Mouse (Mus musculus) kidney, embryonic 14.5 days (tissue): ENCODE measurements around the gene Ccl6. TPM values are rescaled to one million over a fixed set of nuclear protein-coding genes. Genes with fewer than 3 reads are reported as not detected.
"Not testable (repeated sequence)": the region's sequence is repeated elsewhere in the genome, so short reads cannot be mapped to it uniquely, and the experiment has no call there.

ENCODE experiments used
- ATAC-seq: fragments of 200-750 bp; cut with Nextera tagmentation; 2 replicates; pipeline ENCODE4 v1.8.0; 2017; ENCODE audit warnings: moderate number of reproducible peaks, mild to moderate bottlenecking, moderate TSS enrichment, moderate library complexity; ENCODE audit not compliant: low FRiP score, low TSS enrichment
- H3K27ac ChIP-seq: fragments of 300-500 bp; sonication (generic); 2 replicates; pipeline ENCODE4 v1.5.1; 2014; ENCODE audit warnings: low read depth, mild to moderate bottlenecking, low read length, moderate library complexity, mixed read lengths
- H3K27me3 ChIP-seq: fragments of 300-500 bp; sonication (generic); 2 replicates; pipeline ENCODE4 v1.6.1; 2014; ENCODE audit warnings: mild to moderate bottlenecking, low read length; ENCODE audit not compliant: control insufficient read depth, insufficient read depth
- H3K36me3 ChIP-seq: fragments of 300-500 bp; sonication (generic); 2 replicates; pipeline ENCODE4 v1.6.1; 2014; ENCODE audit warnings: low read length, mixed read lengths; ENCODE audit not compliant: control insufficient read depth, insufficient read depth
- H3K4me1 ChIP-seq: fragments of 300-500 bp; sonication (generic); 2 replicates; pipeline ENCODE4 v1.6.1; 2014; ENCODE audit warnings: low read length, mixed read lengths; ENCODE audit not compliant: control insufficient read depth, insufficient read depth
- H3K4me2 ChIP-seq: fragments of 300-500 bp; sonication (generic); replicated peaks from 2 replicates; pipeline ENCODE4 v1.6.1; 2014; ENCODE audit warnings: low read depth, mild to moderate bottlenecking, low read length
- H3K4me3 ChIP-seq: fragments of 300-500 bp; sonication (generic); 2 replicates; pipeline ENCODE4 v1.5.1; 2014; ENCODE audit warnings: mild to moderate bottlenecking, low read length
- H3K9ac ChIP-seq: fragments of 300-500 bp; sonication (generic); 2 replicates; pipeline ENCODE4 v1.6.1; 2014; ENCODE audit warnings: low read depth, mild to moderate bottlenecking, low read length, moderate library complexity
- H3K9me3 ChIP-seq: fragments of 300-500 bp; sonication (generic); 2 replicates; pipeline ENCODE4 v1.6.1; 2016; ENCODE audit warnings: low read length; ENCODE audit not compliant: control insufficient read depth
- WGBS: fragments of 180-500 bp; shearing (Covaris S2); extraction: QIAGEN DNeasy Blood & Tissue Kit; methylation state at CpG from one replicate; pipeline ENCODE4 v1.1.7; 2014; 5-methylcytosine and 5-hydroxymethylcytosine counted together
- polyA plus RNA-seq: library from polyadenylated mRNA; unstranded; fragments of >200 nt; fragmentation: Nextera tagmentation; extraction: Ambion mirVana; gene quantifications from 2 replicates; pipeline ENCODE4 v1.2.1, GENCODE M21; 2014

The Ccl6 gene
- polyA plus RNA-seq, 1 experiment from 2014 or later, result 4.4 TPM

DNA sequence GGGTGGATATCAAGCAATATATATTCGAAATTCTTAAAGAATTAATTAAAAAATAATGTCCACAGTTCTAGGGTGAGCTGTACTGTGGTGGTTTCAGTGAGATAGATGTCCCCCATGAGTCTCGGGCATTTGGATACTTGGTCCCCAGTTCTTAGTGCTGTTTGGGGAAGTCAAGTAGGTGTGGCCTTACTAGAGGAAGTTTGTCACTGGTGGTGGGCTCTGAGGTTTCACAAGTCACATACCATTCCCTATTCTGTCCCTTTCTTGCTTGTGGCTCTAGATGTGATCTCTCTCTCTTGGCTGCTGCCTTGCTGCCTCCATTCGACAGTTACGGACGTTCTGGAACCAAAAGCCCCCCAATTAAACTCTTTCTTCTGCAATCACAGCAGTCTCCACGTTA, 32.5 kb downstream of the Ccl6 start:
- Histone ChIP-seq H3K9ac (no peak overlapping the region), H3K36me3 (no peaks in the 10 kb centered on the region), H3K4me3 (no peak overlapping the region), H3K27ac (no peak overlapping the region), H3K4me1 (peaks cover 6% of the 10 kb centered on the region; the same call in 1 of the 2 replicates), H3K4me2 (no peak overlapping the region), H3K27me3 (no peaks in the 10 kb centered on the region), H3K9me3 (no peaks in the 10 kb centered on the region)
- WGBS, result 71% methylated on average over 6 of the region's 6 CpGs
- no peak for ATAC-seq

DNA sequence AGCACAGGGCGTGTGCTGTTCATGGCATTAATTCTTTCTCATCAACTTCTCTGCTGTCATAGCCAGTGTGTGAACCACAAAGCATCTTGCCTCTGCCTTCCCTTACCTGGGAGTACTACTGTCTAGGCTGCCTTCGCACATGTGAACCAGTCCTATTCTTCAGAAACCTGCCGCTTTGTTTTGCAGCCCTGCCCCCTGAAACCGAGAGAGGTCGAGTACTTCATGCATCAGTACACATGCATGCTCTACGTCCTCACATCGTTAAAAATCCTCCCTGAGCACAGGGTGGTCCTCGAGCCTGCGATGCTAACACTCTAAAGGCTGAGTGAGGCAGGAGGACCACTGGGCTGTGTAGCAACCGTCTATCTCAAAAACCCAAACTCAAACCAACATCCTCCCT, 35.8 kb downstream of the Ccl6 start:
- 0 out of 2 replicates have a peak, but pooled peaks have one; percentile 12 for ATAC-seq
- H3K4me1 ChIP-seq, result peaks cover 6% of the 10 kb centered on the region; the same call in 1 of the 2 replicates
- 41% methylated on average over 10 of the region's 10 CpGs for WGBS
- H3K4me3 ChIP-seq, result no peak overlapping the region
- no peaks in the 10 kb centered on the region for H3K36me3 ChIP-seq
- no peak overlapping the region for H3K9ac ChIP-seq
- no peaks in the 10 kb centered on the region for H3K9me3 ChIP-seq
- no peaks in the 10 kb centered on the region for H3K27me3 ChIP-seq
- H3K4me2 ChIP-seq, result no peak overlapping the region
- H3K27ac ChIP-seq, result no peak overlapping the region

DNA sequence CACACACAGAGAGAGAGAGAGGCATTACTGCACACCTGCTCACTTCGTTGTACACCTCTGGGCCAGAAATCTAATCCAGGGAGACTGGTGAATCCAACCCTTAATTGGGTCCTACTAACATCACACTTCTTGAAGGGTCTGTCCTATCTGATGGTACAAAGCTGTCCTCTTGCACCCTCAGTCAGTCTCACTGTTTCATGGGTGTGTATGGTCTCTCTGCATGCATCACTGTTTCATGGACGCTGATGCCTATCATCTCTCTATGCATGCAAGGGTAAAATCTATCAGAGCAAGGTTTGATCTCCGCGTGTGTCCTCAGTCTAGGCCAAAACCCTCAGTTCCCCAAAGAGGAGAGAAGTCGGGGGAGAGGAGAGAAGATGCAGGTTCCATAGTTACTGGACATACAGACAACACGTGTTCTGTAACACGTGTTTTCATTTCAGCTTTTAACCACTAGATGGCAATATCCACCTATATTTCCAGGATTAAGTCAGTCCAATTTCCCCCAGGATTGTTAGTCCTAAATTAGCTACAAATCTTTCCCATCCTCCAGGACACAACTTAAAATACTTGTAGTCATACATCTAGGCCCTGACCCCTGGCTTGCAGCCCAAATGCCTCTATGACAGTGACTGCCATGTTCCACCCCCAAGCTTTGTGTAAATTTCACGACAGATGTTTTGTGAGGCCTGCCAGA, 36.7 kb downstream of the Ccl6 start:
- H3K4me3 ChIP-seq, result no peak overlapping the region
- peaks cover 6% of the 10 kb centered on the region; the same call in 1 of the 2 replicates for H3K4me1 ChIP-seq
- H3K27ac ChIP-seq, result no peak overlapping the region
- H3K9ac ChIP-seq, result no peak overlapping the region
- no peaks in the 10 kb centered on the region for H3K36me3 ChIP-seq
- peak; percentile 75 for ATAC-seq
- no peaks in the 10 kb centered on the region for H3K9me3 ChIP-seq
- H3K4me2 ChIP-seq, result no peak overlapping the region
- 30% methylated on average over 8 of the region's 8 CpGs for WGBS
- H3K27me3 ChIP-seq, result no peaks in the 10 kb centered on the region

DNA sequence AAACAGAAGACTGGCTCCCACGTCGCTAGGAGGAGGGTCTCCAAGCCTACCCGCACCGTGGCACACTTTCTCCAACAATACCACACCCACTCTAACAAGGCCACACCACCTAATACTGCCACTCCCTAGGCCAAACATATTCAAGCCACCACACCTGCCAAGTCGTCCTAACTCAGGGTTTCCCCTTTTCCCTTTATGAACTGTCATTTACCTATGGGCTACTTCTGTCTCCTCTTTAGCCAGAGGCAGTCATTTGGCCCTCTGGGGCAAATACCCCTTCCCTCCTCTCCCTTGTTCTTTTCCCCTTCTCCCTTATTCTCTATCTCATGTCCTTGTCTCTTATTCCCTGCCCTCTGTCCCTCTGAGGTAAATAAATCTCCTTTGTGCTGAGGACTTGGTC, 41.2 kb downstream of the Ccl6 start:
- ATAC-seq, result no peak
- Histone ChIP-seq H3K4me2 (no peak overlapping the region), H3K27me3 (no peaks in the 10 kb centered on the region), H3K27ac (no peak overlapping the region), H3K36me3 (no peaks in the 10 kb centered on the region), H3K9ac (no peak overlapping the region), H3K4me1 (peaks cover 1% of the 10 kb centered on the region; the same call in 1 of the 2 replicates), H3K4me3 (no peak overlapping the region), H3K9me3 (no peaks in the 10 kb centered on the region)
- WGBS, result 84% methylated on average over 5 of the region's 5 CpGs

DNA sequence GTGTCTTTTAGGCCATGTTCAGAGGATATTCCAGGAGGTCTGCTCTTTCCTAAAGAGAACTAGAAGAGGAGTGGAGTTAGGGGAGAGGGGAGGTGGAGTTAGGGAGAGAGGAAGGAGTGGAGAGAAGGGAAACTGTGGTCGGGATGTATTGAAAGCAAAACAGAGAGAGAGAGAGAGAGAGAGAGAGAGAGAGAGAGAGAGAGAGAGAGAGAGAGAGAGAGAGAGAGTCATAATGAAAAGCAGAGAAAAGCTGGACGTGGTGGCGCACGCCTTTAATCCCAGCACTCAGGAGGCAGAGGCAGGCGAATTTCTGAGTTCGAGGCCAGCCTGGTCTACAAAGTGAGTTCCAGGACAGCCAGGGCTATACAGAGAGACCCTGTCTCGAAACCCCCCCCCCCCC, 41.9 kb downstream of the Ccl6 start:
- not testable (repeated sequence) for H3K27me3 ChIP-seq, H3K27ac ChIP-seq, H3K9me3 ChIP-seq, H3K9ac ChIP-seq, H3K4me3 ChIP-seq, H3K4me1 ChIP-seq, H3K4me2 ChIP-seq, ATAC-seq, H3K36me3 ChIP-seq
- 87% methylated on average over 7 of the region's 7 CpGs for WGBS

DNA sequence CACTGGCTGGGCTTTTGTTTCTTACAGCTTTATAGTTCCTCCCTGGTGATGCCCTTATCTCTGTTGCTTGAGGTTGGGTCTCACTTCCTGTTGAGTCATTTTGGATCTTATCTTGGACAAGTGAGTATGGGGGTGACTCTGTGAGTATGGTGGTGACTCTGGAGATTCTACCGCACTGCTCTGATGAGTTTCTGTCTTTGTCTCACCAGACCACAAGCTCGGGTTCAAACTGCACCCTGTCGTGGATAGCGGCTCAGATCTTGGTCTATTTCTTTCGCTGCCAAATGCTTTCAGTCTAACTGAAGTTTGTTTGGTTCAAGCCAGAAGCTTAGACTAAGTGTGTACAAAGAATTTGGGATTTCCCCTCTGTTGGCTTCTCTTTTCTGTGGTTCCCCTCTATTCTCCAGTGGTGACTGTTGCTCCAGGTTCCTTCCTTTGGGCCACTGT, 42.7 kb downstream of the Ccl6 start:
- Histone ChIP-seq H3K4me1 (no peaks in the 10 kb centered on the region), H3K9ac (no peak overlapping the region), H3K9me3 (no peaks in the 10 kb centered on the region), H3K27me3 (no peaks in the 10 kb centered on the region), H3K4me2 (no peak overlapping the region), H3K27ac (no peak overlapping the region), H3K4me3 (no peak overlapping the region), H3K36me3 (no peaks in the 10 kb centered on the region)
- WGBS, result 94% methylated on average over 5 of the region's 5 CpGs
- ATAC-seq, result no peak

DNA sequence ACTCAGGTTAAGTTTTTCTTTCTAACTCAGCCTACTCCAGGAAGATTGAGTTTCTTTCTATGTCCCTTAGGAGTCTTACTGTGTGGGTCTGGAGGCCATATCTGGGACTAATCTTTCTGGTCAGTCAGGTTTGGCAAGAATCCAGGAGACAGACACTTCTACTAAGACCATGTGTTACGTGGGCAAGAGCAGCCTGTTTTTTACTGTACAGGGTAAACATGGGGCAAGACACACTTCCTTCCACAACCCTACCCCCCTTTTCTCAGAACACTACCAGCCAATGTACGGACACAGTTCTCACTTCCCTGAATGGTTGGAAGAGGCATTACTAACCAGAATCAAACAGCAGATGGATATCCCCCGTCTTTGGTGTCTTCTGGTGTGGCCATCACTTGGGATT, 48.7 kb downstream of the Ccl6 start:
- ATAC-seq, result no peak
- H3K9ac ChIP-seq, result no peak overlapping the region
- H3K4me2 ChIP-seq, result no peak overlapping the region
- no peaks in the 10 kb centered on the region for H3K9me3 ChIP-seq
- no peak overlapping the region for H3K27ac ChIP-seq
- 71% methylated on average over 3 of the region's 3 CpGs for WGBS
- no peak overlapping the region for H3K4me3 ChIP-seq
- no peaks in the 10 kb centered on the region for H3K4me1 ChIP-seq
- no peaks in the 10 kb centered on the region for H3K27me3 ChIP-seq
- H3K36me3 ChIP-seq, result no peaks in the 10 kb centered on the region

DNA sequence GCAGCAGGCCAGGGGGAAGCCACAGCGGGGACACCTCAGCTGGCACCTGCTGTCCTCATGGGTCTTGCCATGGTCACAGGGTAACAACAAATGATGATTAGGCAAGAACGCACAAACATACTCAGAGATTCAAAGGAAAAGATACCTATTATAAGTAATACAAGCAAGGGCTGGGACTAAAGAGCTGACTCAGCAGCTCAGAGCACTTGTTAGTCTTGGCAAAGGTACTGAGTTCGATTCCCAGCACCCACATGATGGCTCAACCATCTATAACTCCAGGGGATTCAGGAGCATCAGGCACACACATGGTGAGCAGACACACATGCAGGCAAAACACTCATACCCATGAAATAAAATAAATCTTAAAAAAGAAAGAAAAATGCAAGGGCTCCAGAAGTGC, 51.5 kb downstream of the Ccl6 start:
- 91% methylated on average over 3 of the region's 3 CpGs for WGBS

DNA sequence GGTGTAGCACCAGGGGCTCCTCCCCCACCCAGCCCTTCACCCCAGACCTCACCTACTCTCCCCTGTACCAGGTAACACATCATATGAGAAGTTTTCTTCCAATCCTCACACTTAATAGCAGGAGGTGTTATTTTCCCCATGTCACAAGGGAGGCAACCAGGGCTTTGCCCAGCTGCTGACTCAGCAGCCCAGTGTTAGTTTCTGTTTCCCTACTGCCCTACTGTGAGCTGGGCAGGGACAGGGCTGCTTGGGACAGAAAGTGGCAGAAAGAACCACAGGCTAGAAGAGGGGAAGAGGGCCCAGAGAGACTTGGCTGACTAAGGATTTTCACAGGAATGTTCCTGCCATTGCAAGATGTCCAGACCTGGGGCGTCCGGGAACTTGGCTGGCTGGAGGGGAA, 52.0 kb downstream of the Ccl6 start:
- no peak overlapping the region for H3K9ac ChIP-seq
- no peaks in the 10 kb centered on the region for H3K9me3 ChIP-seq
- H3K36me3 ChIP-seq, result no peaks in the 10 kb centered on the region
- H3K4me1 ChIP-seq, result no peaks in the 10 kb centered on the region
- WGBS, result 98% methylated on average over 2 of the region's 2 CpGs
- H3K4me3 ChIP-seq, result no peak overlapping the region
- no peak for ATAC-seq
- no peaks in the 10 kb centered on the region for H3K27me3 ChIP-seq
- no peak overlapping the region for H3K27ac ChIP-seq
- H3K4me2 ChIP-seq, result no peak overlapping the region

More for the DNA sequence above, 51.5 kb downstream of the Ccl6 start:
- Histone ChIP-seq H3K27me3 (no peaks in the 10 kb centered on the region), H3K4me2 (no peak overlapping the region), H3K36me3 (no peaks in the 10 kb centered on the region), H3K27ac (no peak overlapping the region), H3K9me3 (no peaks in the 10 kb centered on the region), H3K9ac (no peak overlapping the region), H3K4me3 (no peak overlapping the region), H3K4me1 (no peaks in the 10 kb centered on the region)
- no peak for ATAC-seq
